Mouse (Mus musculus) ES-Bruce4 (cell line): ENCODE measurements around the gene Meis2. TPM values are rescaled to one million over a fixed set of nuclear protein-coding genes. Genes with fewer than 3 reads are reported as not detected.

Experiments used
- H3K27ac ChIP-seq: 2 replicates; pipeline ENCODE4 v1.5.1; 2012; ENCODE audit warnings: low read length, inconsistent platforms; ENCODE audit not compliant: insufficient read depth
- H3K27me3 ChIP-seq: 2 replicates; pipeline ENCODE4 v1.6.1; 2012; ENCODE audit warnings: mild to moderate bottlenecking, low read length, inconsistent platforms; ENCODE audit not compliant: control insufficient read depth, poor library complexity, insufficient read depth, severe bottlenecking
- H3K36me3 ChIP-seq: 2 replicates; pipeline ENCODE4 v1.6.1; 2012; ENCODE audit warnings: inconsistent platforms, mild to moderate bottlenecking, low read length, moderate library complexity; ENCODE audit not compliant: control insufficient read depth, poor library complexity, insufficient read depth, severe bottlenecking
- H3K4me1 ChIP-seq: one replicate; pipeline ENCODE4 v1.8.1; 2011; ENCODE audit warnings: low read length; ENCODE audit not compliant: control insufficient read depth, insufficient read depth
- H3K4me3 ChIP-seq: 2 replicates; pipeline ENCODE4 v1.5.1; 2011; ENCODE audit warnings: low read depth, mild to moderate bottlenecking, low read length
- H3K9ac ChIP-seq: 2 replicates; pipeline ENCODE4 v1.6.1; 2012; ENCODE audit warnings: low read depth, mild to moderate bottlenecking, inconsistent platforms; ENCODE audit not compliant: poor library complexity, severe bottlenecking
- H3K9me3 ChIP-seq: replicated peaks from 2 replicates; pipeline ENCODE4 v1.6.1; 2012; ENCODE audit warnings: mild to moderate bottlenecking, low read length, inconsistent platforms; ENCODE audit not compliant: control insufficient read depth, poor library complexity, insufficient read depth, severe bottlenecking
- CTCF ChIP-seq: IDR thresholded peaks from one replicate; pipeline ENCODE4 v1.8.1; 2011; ENCODE audit warnings: low read depth, low read length
- EP300 ChIP-seq: IDR thresholded peaks from 2 replicates; pipeline ENCODE4 v1.6.1; 2011; ENCODE audit warnings: low read depth, low read length; ENCODE audit not compliant: insufficient read depth
- POLR2A ChIP-seq: IDR thresholded peaks from one replicate; pipeline ENCODE4 v1.8.1; 2011; ENCODE audit warnings: low read length; ENCODE audit not compliant: insufficient read depth
- polyA plus RNA-seq: library from polyadenylated mRNA; stranded (reverse); fragments of >200 nt; gene quantifications from 2 replicates; pipeline ENCODE4 v1.2.4, GENCODE M21; 2011; ENCODE audit warnings: low read depth; ENCODE audit not compliant: missing spikeins, insufficient read depth, insufficient read length

The Meis2 gene
- polyA plus RNA-seq, 1 experiment = 1.5 TPM

- TF ChIP-seq CTCF (no peak), EP300 (no peak), POLR2A (no peak)
- Histone ChIP-seq H3K36me3 (no peaks in the 10 kb centered on the region), H3K4me3 (no peak overlapping the region), H3K27me3 (no peaks in the 10 kb centered on the region), H3K9me3 (no peaks in the 10 kb centered on the region), H3K27ac (no peak overlapping the region), H3K4me1 (no peaks in the 10 kb centered on the region), H3K9ac (no peak overlapping the region)
Measured at GRCm38 (mm10) chr2:115912948-115913529, 152.6 kb downstream of the Meis2 start.

- H3K9me3 ChIP-seq = no peaks in the 10 kb centered on the region
- no peak for TF ChIP-seq POLR2A
- no peak for TF ChIP-seq CTCF
- TF ChIP-seq EP300 = no peak
- no peaks in the 10 kb centered on the region for H3K4me1 ChIP-seq
- no peak overlapping the region for H3K27ac ChIP-seq
- no peaks in the 10 kb centered on the region for H3K27me3 ChIP-seq
- H3K4me3 ChIP-seq = no peak overlapping the region
- H3K9ac ChIP-seq = no peak overlapping the region
- no peaks in the 10 kb centered on the region for H3K36me3 ChIP-seq
Measured at GRCm38 (mm10) chr2:115911913-115912642, 153.6 kb downstream of the Meis2 start.

GRCm38 (mm10) chr2:115910217-115910616, 155.4 kb downstream of the Meis2 start:
- Histone ChIP-seq H3K36me3 (no peaks in the 10 kb centered on the region), H3K27ac (no peak overlapping the region), H3K9ac (no peak overlapping the region), H3K4me3 (no peak overlapping the region), H3K9me3 (no peaks in the 10 kb centered on the region), H3K4me1 (no peaks in the 10 kb centered on the region), H3K27me3 (no peaks in the 10 kb centered on the region)
- no peak for TF ChIP-seq POLR2A
- TF ChIP-seq EP300 = no peak
- TF ChIP-seq CTCF = no peak

- Histone ChIP-seq H3K4me1 (no peaks in the 10 kb centered on the region), H3K9ac (no peak overlapping the region), H3K9me3 (no peaks in the 10 kb centered on the region), H3K27me3 (no peaks in the 10 kb centered on the region), H3K36me3 (no peaks in the 10 kb centered on the region), H3K4me3 (no peak overlapping the region), H3K27ac (no peak overlapping the region)
- TF ChIP-seq POLR2A = no peak
- no peak for TF ChIP-seq CTCF
- no peak for TF ChIP-seq EP300
Measured at GRCm38 (mm10) chr2:115901007-115901406, 164.6 kb downstream of the Meis2 start.

- H3K36me3 ChIP-seq = no peaks in the 10 kb centered on the region
- no peak overlapping the region for H3K9ac ChIP-seq
- TF ChIP-seq POLR2A = no peak
- no peak for TF ChIP-seq CTCF
- no peak for TF ChIP-seq EP300
- H3K27me3 ChIP-seq = no peaks in the 10 kb centered on the region; the same call in 1 of the 2 replicates
- H3K27ac ChIP-seq = no peak overlapping the region
- no peak overlapping the region for H3K4me3 ChIP-seq
- H3K4me1 ChIP-seq = no peaks in the 10 kb centered on the region
- H3K9me3 ChIP-seq = no peaks in the 10 kb centered on the region
Measured at GRCm38 (mm10) chr2:115897559-115897958, 168.1 kb downstream of the Meis2 start.

GRCm38 (mm10) chr2:115897001-115897400, 168.6 kb downstream of the Meis2 start:
- Histone ChIP-seq H3K9me3 (no peaks in the 10 kb centered on the region), H3K36me3 (no peaks in the 10 kb centered on the region), H3K27ac (no peak overlapping the region), H3K9ac (no peak overlapping the region), H3K4me3 (no peak overlapping the region), H3K4me1 (no peaks in the 10 kb centered on the region), H3K27me3 (no peaks in the 10 kb centered on the region; the same call in 1 of the 2 replicates)
- TF ChIP-seq CTCF = no peak
- no peak for TF ChIP-seq POLR2A
- TF ChIP-seq EP300 = no peak
